Mouse (Mus musculus) liver, adult 2 months (tissue): Measurements from ENCODE around the gene Tdrd6. TPM values are rescaled to one million over a fixed set of nuclear protein-coding genes. Genes with fewer than 3 reads are reported as not detected.

Experiments
- DNase-seq: peaks from one replicate; pipeline ENCODE4 v3.0.0-alpha.2; 2011; ENCODE audit warnings: low read depth, low spot score; ENCODE audit errors: extremely low read depth
- H3K27ac ChIP-seq: fragments of 200-500 bp; replicated peaks from 2 replicates; pipeline ENCODE4 v1.5.1; 2012; ENCODE audit warnings: low read depth, mild to moderate bottlenecking, control low read depth, inconsistent platforms, low read length; ENCODE audit not compliant: insufficient read depth
- H3K27me3 ChIP-seq: fragments of 200-500 bp; 2 replicates; pipeline ENCODE4 v1.6.1; 2012; ENCODE audit warnings: mild to moderate bottlenecking, moderate library complexity, low read length, inconsistent platforms; ENCODE audit not compliant: control insufficient read depth, insufficient read depth
- H3K36me3 ChIP-seq: fragments of 200-500 bp; 2 replicates; pipeline ENCODE4 v1.6.1; 2012; ENCODE audit warnings: low read length, inconsistent platforms; ENCODE audit not compliant: control insufficient read depth, insufficient read depth
- H3K4me1 ChIP-seq: fragments of 200-500 bp; 2 replicates; pipeline ENCODE4 v1.6.1; 2011; ENCODE audit warnings: low read length; ENCODE audit not compliant: control insufficient read depth, insufficient read depth
- H3K4me3 ChIP-seq: fragments of 200-500 bp; 2 replicates; pipeline ENCODE4 v1.5.1; 2011; ENCODE audit warnings: low read depth, mild to moderate bottlenecking, control low read depth, low read length, moderate library complexity; ENCODE audit not compliant: insufficient read depth
- H3K79me2 ChIP-seq: fragments of 200-500 bp; 2 replicates; pipeline ENCODE4 v1.6.1; 2012; ENCODE audit warnings: inconsistent platforms, mild to moderate bottlenecking, low read length, moderate library complexity; ENCODE audit not compliant: control insufficient read depth, insufficient read depth
- H3K9ac ChIP-seq: fragments of 200-500 bp; 2 replicates; pipeline ENCODE4 v1.6.1; 2012; ENCODE audit warnings: low read depth, mild to moderate bottlenecking, control low read depth, inconsistent platforms, low read length
- CTCF ChIP-seq: fragments of 200-500 bp; IDR thresholded peaks from 2 replicates; pipeline ENCODE4 v1.5.1; 2011; ENCODE audit warnings: low read depth, low read length, control low read depth
- POLR2A ChIP-seq: fragments of 200-500 bp; IDR thresholded peaks from 2 replicates; pipeline ENCODE4 v1.6.1; 2011; ENCODE audit warnings: low read length, control low read depth; ENCODE audit not compliant: insufficient read depth; ENCODE audit errors: extremely low read depth
- WGBS: fragments of 180-500 bp; shearing (Covaris S2); methylation state at CpG from one replicate; pipeline ENCODE4 v1.1.7; 2018; 5-methylcytosine and 5-hydroxymethylcytosine counted together
- polyA plus RNA-seq: library from polyadenylated mRNA; depleted of rRNA; stranded (reverse); fragments of >200 nt; gene quantifications from 2 replicates; pipeline ENCODE4 v1.2.3, GENCODE M21; 2012
- total RNA-seq: library from RNA; depleted of rRNA; stranded (reverse); fragments of >200 nt; gene quantifications from 2 replicates; pipeline ENCODE4 v1.2.3, GENCODE M21; 2014

Gene Tdrd6
- total and polyA plus RNA-seq, 2 experiments = not detected

DNA sequence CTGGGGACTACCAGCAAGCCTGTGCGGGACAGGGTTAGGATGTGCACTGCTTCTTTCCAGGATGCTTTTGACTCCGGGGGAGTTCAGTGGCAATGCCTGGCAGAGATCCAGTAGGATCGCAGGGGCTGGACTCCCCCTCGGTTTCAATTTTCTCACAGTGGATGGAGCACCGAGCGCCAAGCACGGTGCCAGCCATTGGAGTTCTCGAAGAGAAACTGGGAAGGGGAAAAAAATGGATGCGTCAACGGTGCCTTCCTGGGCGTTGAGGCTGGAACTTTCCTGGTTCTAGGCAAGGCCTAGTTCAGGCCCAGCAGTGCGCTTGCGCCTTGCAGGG is 295 bp upstream of the Tdrd6 start:
- H3K27ac ChIP-seq = no peak overlapping the region
- no peak for TF ChIP-seq POLR2A
- no peak for TF ChIP-seq CTCF
- DNase-seq = no peak
- no peaks in the 10 kb centered on the region for H3K4me1 ChIP-seq
- no peak overlapping the region for H3K4me3 ChIP-seq
- no peaks in the 10 kb centered on the region for H3K36me3 ChIP-seq
- peaks cover 20% of the 10 kb centered on the region for H3K27me3 ChIP-seq
- no peaks in the 10 kb centered on the region for H3K79me2 ChIP-seq
- 64% methylated on average over 13 of the region's 13 CpGs for WGBS
- H3K9ac ChIP-seq = no peak overlapping the region

DNA sequence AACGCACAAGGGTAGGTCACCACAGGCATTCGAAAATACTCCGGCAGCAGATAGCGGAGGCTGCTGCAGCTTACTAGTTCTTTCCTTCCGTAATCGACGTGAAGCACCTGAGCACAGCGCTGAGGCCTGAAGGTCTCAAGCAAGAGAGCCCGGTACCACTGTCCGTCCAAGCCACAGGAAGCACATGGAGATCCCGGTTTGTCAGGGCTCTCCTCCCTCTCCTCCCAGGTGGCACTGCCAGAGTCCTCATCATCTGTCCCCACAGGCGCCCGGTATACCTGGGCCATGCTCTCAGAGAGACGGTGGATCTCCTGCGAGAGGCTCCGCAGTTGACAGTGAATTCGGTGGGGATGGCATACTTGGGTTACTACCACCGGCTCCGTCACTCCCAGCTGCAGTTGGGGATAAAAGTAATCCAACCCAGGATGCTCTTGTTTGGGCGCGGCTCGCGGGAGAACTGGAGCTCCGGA is 1.0 kb downstream of the Tdrd6 start:
- H3K4me3 ChIP-seq = no peak overlapping the region
- 24% methylated on average over 24 of the region's 24 CpGs for WGBS
- no peaks in the 10 kb centered on the region for H3K79me2 ChIP-seq
- no peaks in the 10 kb centered on the region for H3K36me3 ChIP-seq
- DNase-seq = no peak
- H3K27me3 ChIP-seq = peaks cover 20% of the 10 kb centered on the region
- H3K4me1 ChIP-seq = no peaks in the 10 kb centered on the region
- no peak overlapping the region for H3K27ac ChIP-seq
- no peak for TF ChIP-seq POLR2A
- H3K9ac ChIP-seq = no peak overlapping the region

DNA sequence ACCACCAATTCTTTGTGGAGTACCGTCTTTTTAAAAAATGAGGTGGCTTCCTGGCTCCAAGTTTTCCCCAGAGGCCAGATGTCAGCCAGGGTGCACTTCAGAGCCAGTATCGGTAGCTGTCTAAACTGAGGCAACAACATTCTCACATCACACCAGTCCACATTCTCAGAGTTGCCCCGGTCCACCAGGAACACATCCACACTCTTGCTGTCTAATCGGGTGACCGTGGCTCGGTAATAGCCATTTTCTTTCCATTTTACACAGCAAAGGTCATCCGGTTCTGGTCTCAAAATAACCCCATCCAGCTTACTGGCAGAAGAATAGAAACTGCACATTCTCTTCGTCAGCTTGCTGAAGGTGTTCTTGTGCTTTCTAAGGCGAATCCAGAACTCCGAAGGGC is 1.9 kb downstream of the Tdrd6 start:
- no peaks in the 10 kb centered on the region for H3K4me1 ChIP-seq
- DNase-seq = no peak
- H3K9ac ChIP-seq = no peak overlapping the region
- no peaks in the 10 kb centered on the region for H3K36me3 ChIP-seq
- no peak overlapping the region for H3K4me3 ChIP-seq
- H3K27ac ChIP-seq = no peak overlapping the region
- no peaks in the 10 kb centered on the region for H3K79me2 ChIP-seq
- TF ChIP-seq CTCF (no peak), POLR2A (no peak)
- peaks cover 20% of the 10 kb centered on the region for H3K27me3 ChIP-seq
- WGBS = 90% methylated on average over 10 of the region's 10 CpGs

DNA sequence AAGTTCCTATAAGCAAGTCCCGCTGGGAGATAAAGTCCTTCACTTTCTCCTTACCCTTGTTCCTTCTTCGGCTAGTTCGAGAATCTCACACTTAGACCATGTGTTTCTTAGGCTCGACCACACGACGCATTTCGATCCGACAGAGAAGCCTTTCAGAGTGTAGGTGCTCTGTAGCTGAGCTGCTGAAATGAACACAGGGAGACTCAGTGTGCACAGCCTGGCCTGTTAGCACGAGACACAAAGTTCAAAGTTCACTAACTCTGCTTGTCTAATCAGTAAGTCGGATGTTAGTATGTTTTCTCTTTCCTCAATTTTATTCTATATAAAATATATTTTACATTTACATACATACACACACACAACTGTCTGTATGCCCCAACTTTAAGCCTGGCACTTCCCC is 8.0 kb downstream of the Tdrd6 start:
- Histone ChIP-seq H3K36me3 (no peaks in the 10 kb centered on the region), H3K27ac (no peak overlapping the region), H3K4me1 (no peaks in the 10 kb centered on the region), H3K4me3 (no peak overlapping the region), H3K27me3 (no peaks in the 10 kb centered on the region; the same call in 1 of the 2 replicates), H3K79me2 (no peaks in the 10 kb centered on the region), H3K9ac (no peak overlapping the region)
- DNase-seq = peak; percentile 5
- 69% methylated on average over 10 of the region's 10 CpGs for whole genome bisulfite sequencing
- TF ChIP-seq POLR2A = no peak
- no peak for TF ChIP-seq CTCF

DNA sequence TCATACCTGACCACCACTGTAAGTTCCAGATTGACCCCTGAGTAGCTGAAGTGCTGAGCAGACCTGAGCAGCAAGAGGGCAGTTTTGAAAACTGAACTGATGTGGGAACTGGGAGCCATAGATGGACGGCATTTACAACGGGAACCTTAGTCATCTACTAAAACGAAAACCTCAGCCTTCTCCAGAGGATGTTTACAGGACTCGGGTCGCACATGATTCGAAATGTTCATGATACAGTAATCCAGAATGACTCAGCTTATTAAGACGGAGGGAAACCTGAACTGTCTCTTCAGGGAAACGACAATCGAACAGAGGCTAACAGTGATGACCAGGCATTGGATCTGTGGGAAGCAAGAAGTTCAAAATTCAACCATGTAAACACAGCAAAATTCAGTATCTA is 10.9 kb downstream of the Tdrd6 start:
- Histone ChIP-seq H3K4me1 (no peaks in the 10 kb centered on the region), H3K9ac (no peak overlapping the region), H3K79me2 (no peaks in the 10 kb centered on the region), H3K4me3 (no peak overlapping the region), H3K27me3 (no peaks in the 10 kb centered on the region), H3K27ac (no peak overlapping the region), H3K36me3 (no peaks in the 10 kb centered on the region)
- TF ChIP-seq POLR2A (no peak), CTCF (no peak)
- 84% methylated on average over 9 of the region's 9 CpGs for WGBS
- DNase-seq = no peak

DNA sequence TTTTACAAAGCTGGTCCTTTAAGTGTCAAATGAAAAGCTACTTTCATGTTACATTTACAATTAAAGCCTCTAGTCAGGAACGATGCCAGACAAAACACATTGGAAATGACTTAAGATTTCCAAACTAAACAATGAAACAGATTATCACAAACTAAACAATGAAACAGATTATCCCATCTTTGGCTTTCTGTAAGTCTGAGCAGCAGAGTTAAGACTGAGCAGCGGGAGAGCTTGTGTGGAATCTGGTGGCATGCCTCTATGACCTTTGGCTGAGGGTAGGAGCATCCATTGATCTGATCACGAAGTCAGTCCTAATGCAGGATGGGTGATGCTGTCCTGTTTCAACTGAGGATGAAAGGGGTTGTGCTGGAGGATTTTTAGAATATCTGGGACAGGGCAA is 17.9 kb downstream of the Tdrd6 start:
- no peak overlapping the region for H3K4me3 ChIP-seq
- no peaks in the 10 kb centered on the region for H3K36me3 ChIP-seq
- H3K27me3 ChIP-seq = no peaks in the 10 kb centered on the region
- no peak overlapping the region for H3K9ac ChIP-seq
- DNase-seq = no peak
- H3K27ac ChIP-seq = no peak overlapping the region
- 44% methylated on average over 3 of the region's 3 CpGs for WGBS
- no peaks in the 10 kb centered on the region for H3K4me1 ChIP-seq
- H3K79me2 ChIP-seq = no peaks in the 10 kb centered on the region
- TF ChIP-seq CTCF (no peak), POLR2A (no peak)
